Mouse (Mus musculus): ENCODE measurements around the gene Ptprn2. TPM values are rescaled to one million over a fixed set of nuclear protein-coding genes. Genes with fewer than 3 reads are reported as not detected.

Gene Ptprn2
- polyA plus RNA-seq, 1 experiment from 2014 or later = 0.19 TPM

DNA sequence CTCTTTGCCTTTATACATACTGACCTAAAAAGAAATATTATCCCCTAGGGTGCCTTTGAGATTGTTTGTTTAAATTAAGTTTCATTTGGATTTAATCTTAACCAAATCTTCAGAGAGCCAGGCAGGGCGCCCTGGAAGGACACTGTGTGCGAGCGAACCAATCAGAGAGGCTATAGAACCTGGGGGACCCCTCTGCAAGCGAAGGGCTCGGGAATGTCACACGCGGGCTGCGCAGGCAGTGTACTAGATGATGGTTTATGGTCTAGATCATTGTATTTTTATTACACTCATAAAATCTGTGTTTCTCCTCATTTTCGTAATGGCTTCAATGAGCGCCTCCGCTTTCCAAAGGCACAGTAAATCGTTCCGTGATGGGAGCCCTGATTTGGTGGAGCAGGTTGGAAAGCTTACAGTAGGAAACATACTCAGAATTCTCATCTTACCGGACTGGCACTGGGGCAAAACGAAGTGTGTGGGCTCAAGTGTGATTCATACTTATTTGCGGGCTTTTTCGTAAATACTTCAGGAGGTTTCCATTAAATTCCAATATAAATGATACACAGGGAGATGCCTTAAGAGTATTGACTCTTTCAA, 760.5 kb downstream of the Ptprn2 start:
- H3K27ac ChIP-seq (ENCODE audit: low read length) = no peak overlapping the region
- no peaks in the 10 kb centered on the region for H3K27me3 ChIP-seq (ENCODE audit: control insufficient read depth, insufficient read depth, low read depth, low read length)
- no peak overlapping the region for H3K9ac ChIP-seq (ENCODE audit: low read length)
- H3K4me1 ChIP-seq (replicated peaks; ENCODE audit: control insufficient read depth, insufficient read depth, low read length) = no peaks in the 10 kb centered on the region
- H3K9me3 ChIP-seq (ENCODE audit: control insufficient read depth, low read length) = no peaks in the 10 kb centered on the region
- no peaks in the 10 kb centered on the region for H3K36me3 ChIP-seq (ENCODE audit: control insufficient read depth, insufficient read depth, low read length)
- WGBS = 77% methylated on average over 17 of the region's 17 CpGs
- no peak for ATAC-seq (ENCODE audit: low read depth)
- H3K4me3 ChIP-seq (ENCODE audit: low read length) = no peak overlapping the region
- H3K4me2 ChIP-seq (ENCODE audit: low read depth, low read length) = no peak overlapping the region

- Histone ChIP-seq H3K4me1 (replicated peaks; ENCODE audit: control insufficient read depth, insufficient read depth, low read length) (peaks cover 5% of the 10 kb centered on the region; the same call in 1 of the 2 replicates), H3K27me3 (ENCODE audit: control insufficient read depth, insufficient read depth, low read depth, low read length) (no peaks in the 10 kb centered on the region), H3K27ac (ENCODE audit: low read length) (no peak overlapping the region), H3K4me3 (ENCODE audit: low read length) (no peak overlapping the region), H3K9me3 (ENCODE audit: control insufficient read depth, low read length) (no peaks in the 10 kb centered on the region), H3K36me3 (ENCODE audit: control insufficient read depth, insufficient read depth, low read length) (no peaks in the 10 kb centered on the region), H3K9ac (ENCODE audit: low read length) (no peak overlapping the region), H3K4me2 (ENCODE audit: low read depth, low read length) (no peak overlapping the region)
- WGBS = 9% methylated on average over 6 of the region's 6 CpGs
- ATAC-seq (ENCODE audit: low read depth) = no peak
These were observed 764.9 kb downstream of the Ptprn2 start for GRCm38 (mm10) chr12:117250465-117250864.

- no peak for ATAC-seq (ENCODE audit: low read depth)
- H3K4me1 ChIP-seq (replicated peaks; ENCODE audit: control insufficient read depth, insufficient read depth, low read length) = peaks cover 5% of the 10 kb centered on the region; the same call in 1 of the 2 replicates
- WGBS = 23% methylated on average over 11 of the region's 11 CpGs
- no peak overlapping the region for H3K9ac ChIP-seq (ENCODE audit: low read length)
- no peak overlapping the region for H3K4me3 ChIP-seq (ENCODE audit: low read length)
- no peak overlapping the region for H3K4me2 ChIP-seq (ENCODE audit: low read depth, low read length)
- H3K36me3 ChIP-seq (ENCODE audit: control insufficient read depth, insufficient read depth, low read length) = no peaks in the 10 kb centered on the region
- no peaks in the 10 kb centered on the region for H3K9me3 ChIP-seq (ENCODE audit: control insufficient read depth, low read length)
- no peak overlapping the region for H3K27ac ChIP-seq (ENCODE audit: low read length)
- H3K27me3 ChIP-seq (ENCODE audit: control insufficient read depth, insufficient read depth, low read depth, low read length) = no peaks in the 10 kb centered on the region
These were observed 766.3 kb downstream of the Ptprn2 start for GRCm38 (mm10) chr12:117251663-117252425.

- Histone ChIP-seq H3K9me3 (ENCODE audit: control insufficient read depth, low read length) (no peaks in the 10 kb centered on the region), H3K4me3 (ENCODE audit: low read length) (no peak overlapping the region), H3K27ac (ENCODE audit: low read length) (no peak overlapping the region), H3K4me1 (replicated peaks; ENCODE audit: control insufficient read depth, insufficient read depth, low read length) (peaks cover 5% of the 10 kb centered on the region; the same call in 1 of the 2 replicates), H3K4me2 (ENCODE audit: low read depth, low read length) (no peak overlapping the region), H3K36me3 (ENCODE audit: control insufficient read depth, insufficient read depth, low read length) (no peaks in the 10 kb centered on the region), H3K27me3 (ENCODE audit: control insufficient read depth, insufficient read depth, low read depth, low read length) (no peaks in the 10 kb centered on the region), H3K9ac (ENCODE audit: low read length) (no peak overlapping the region)
- ATAC-seq (ENCODE audit: low read depth) = no peak
- WGBS = 15% methylated on average over 3 of the region's 3 CpGs
These were observed 766.9 kb downstream of the Ptprn2 start for GRCm38 (mm10) chr12:117252426-117252779.

- peaks cover 5% of the 10 kb centered on the region; the same call in 1 of the 2 replicates for H3K4me1 ChIP-seq (replicated peaks; ENCODE audit: control insufficient read depth, insufficient read depth, low read length)
- H3K9ac ChIP-seq (ENCODE audit: low read length) = no peak overlapping the region
- H3K4me2 ChIP-seq (ENCODE audit: low read depth, low read length) = no peak overlapping the region
- no peaks in the 10 kb centered on the region for H3K9me3 ChIP-seq (ENCODE audit: control insufficient read depth, low read length)
- no peaks in the 10 kb centered on the region for H3K27me3 ChIP-seq (ENCODE audit: control insufficient read depth, insufficient read depth, low read depth, low read length)
- no peaks in the 10 kb centered on the region for H3K36me3 ChIP-seq (ENCODE audit: control insufficient read depth, insufficient read depth, low read length)
- WGBS = 67% methylated on average over 9 of the region's 9 CpGs
- H3K27ac ChIP-seq (ENCODE audit: low read length) = no peak overlapping the region
- ATAC-seq (ENCODE audit: low read depth) = no peak
- H3K4me3 ChIP-seq (ENCODE audit: low read length) = no peak overlapping the region
These were observed 768.8 kb downstream of the Ptprn2 start for GRCm38 (mm10) chr12:117254356-117254755.

DNA sequence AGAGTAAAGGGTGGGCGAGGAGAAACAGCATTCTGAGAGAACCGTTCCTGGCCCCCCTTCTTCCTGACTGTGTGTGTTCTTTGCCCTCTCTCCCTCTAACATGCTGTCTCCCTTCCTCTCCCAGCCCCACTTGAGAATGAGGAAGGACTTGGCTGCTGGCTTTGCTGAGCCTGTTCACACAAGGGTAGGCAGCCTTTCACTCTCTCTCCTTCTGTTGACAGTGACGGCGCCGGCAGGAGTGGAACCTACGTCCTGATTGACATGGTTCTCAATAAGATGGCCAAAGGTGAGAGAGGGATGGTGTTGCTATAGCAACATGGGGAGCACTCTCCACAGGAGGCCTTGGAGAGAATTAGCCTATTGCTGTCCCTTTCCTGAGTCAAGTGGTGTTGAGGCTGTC, 769.8 kb downstream of the Ptprn2 start:
- Histone ChIP-seq H3K27me3 (ENCODE audit: control insufficient read depth, insufficient read depth, low read depth, low read length) (no peaks in the 10 kb centered on the region), H3K9me3 (ENCODE audit: control insufficient read depth, low read length) (no peaks in the 10 kb centered on the region), H3K4me1 (replicated peaks; ENCODE audit: control insufficient read depth, insufficient read depth, low read length) (peaks cover 5% of the 10 kb centered on the region; the same call in 1 of the 2 replicates), H3K27ac (ENCODE audit: low read length) (no peak overlapping the region), H3K36me3 (ENCODE audit: control insufficient read depth, insufficient read depth, low read length) (no peaks in the 10 kb centered on the region), H3K9ac (ENCODE audit: low read length) (no peak overlapping the region), H3K4me2 (ENCODE audit: low read depth, low read length) (no peak overlapping the region), H3K4me3 (ENCODE audit: low read length) (no peak overlapping the region)
- 46% methylated on average over 6 of the region's 6 CpGs for WGBS
- peak; percentile 41; the same call in 1 of the 2 replicates for ATAC-seq (ENCODE audit: low read depth)

DNA sequence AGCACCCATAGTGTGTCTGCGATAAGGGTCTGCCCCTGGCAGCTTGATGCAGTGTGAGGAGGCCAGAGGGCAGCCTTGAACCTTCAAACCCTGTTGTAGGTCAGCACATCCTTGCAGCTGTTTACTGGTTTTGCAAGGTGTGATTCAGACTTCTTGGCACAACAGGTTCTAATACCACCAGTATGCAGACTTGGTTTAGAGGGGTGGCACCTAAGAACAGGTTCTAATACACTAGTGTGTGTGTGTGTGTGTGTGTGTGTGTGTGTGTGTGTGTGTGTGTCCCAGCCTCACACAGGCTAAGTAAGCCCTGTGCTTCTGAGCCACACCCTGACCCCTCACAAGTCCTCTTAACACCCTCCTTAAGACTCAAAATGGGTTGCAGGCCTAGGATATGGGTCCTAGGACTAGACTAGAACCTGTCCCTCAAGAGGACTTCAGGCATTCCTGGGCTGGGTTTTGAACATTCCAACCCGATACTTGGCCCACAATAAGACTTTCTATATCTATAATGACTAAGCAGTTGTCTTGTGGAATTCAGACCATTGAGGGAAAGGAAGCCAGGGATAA, 770.3 kb downstream of the Ptprn2 start:
- H3K27ac ChIP-seq (ENCODE audit: low read length) = no peak overlapping the region
- H3K4me2 ChIP-seq (ENCODE audit: low read depth, low read length) = no peak overlapping the region
- no peaks in the 10 kb centered on the region for H3K9me3 ChIP-seq (ENCODE audit: control insufficient read depth, low read length)
- no peak overlapping the region for H3K9ac ChIP-seq (ENCODE audit: low read length)
- H3K36me3 ChIP-seq (ENCODE audit: control insufficient read depth, insufficient read depth, low read length) = no peaks in the 10 kb centered on the region
- no peaks in the 10 kb centered on the region for H3K27me3 ChIP-seq (ENCODE audit: control insufficient read depth, insufficient read depth, low read depth, low read length)
- ATAC-seq (ENCODE audit: low read depth) = peak; percentile 49
- peaks cover 5% of the 10 kb centered on the region; the same call in 1 of the 2 replicates for H3K4me1 ChIP-seq (replicated peaks; ENCODE audit: control insufficient read depth, insufficient read depth, low read length)
- H3K4me3 ChIP-seq (ENCODE audit: low read length) = no peak overlapping the region
- WGBS = 65% methylated on average over 2 of the region's 2 CpGs

DNA sequence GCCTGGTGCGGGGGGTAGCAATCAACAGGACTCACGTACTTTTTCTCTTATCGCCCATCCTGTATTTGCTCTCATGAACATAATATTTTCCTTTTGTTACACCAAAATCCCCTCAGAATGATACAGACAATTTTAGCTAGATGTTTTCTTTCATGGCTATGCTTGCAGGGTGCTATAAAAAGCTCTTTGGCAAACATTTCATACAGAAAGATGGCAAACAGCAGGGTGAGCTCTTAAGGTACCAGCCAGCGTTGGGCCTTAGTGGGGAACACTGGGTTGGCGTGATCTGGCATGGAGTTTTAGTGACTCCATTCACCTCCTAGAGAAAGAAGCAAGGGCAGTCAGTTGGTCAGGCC, 771.3 kb downstream of the Ptprn2 start:
- Histone ChIP-seq H3K4me3 (ENCODE audit: low read length) (no peak overlapping the region), H3K4me1 (replicated peaks; ENCODE audit: control insufficient read depth, insufficient read depth, low read length) (peaks cover 4% of the 10 kb centered on the region; the same call in 1 of the 2 replicates), H3K36me3 (ENCODE audit: control insufficient read depth, insufficient read depth, low read length) (no peaks in the 10 kb centered on the region), H3K27me3 (ENCODE audit: control insufficient read depth, insufficient read depth, low read depth, low read length) (no peaks in the 10 kb centered on the region), H3K27ac (ENCODE audit: low read length) (no peak overlapping the region), H3K9me3 (ENCODE audit: control insufficient read depth, low read length) (no peaks in the 10 kb centered on the region), H3K9ac (ENCODE audit: low read length) (no peak overlapping the region), H3K4me2 (ENCODE audit: low read depth, low read length) (no peak overlapping the region)
- no peak for ATAC-seq (ENCODE audit: low read depth)
- 76% methylated on average over 5 of the region's 5 CpGs for WGBS

- Histone ChIP-seq H3K4me1 (replicated peaks; ENCODE audit: control insufficient read depth, insufficient read depth, low read length) (no peaks in the 10 kb centered on the region), H3K9ac (ENCODE audit: low read length) (no peak overlapping the region)
- WGBS = 52% methylated on average over 20 of the region's 20 CpGs
These were observed 771.8 kb downstream of the Ptprn2 start for GRCm38 (mm10) chr12:117257205-117257920.

More at GRCm38 (mm10) chr12:117257205-117257920, 771.8 kb downstream of the Ptprn2 start:
- 0 out of 2 replicates have a peak, but pooled peaks have one; percentile 20 for ATAC-seq (ENCODE audit: low read depth)
- no peaks in the 10 kb centered on the region for H3K36me3 ChIP-seq (ENCODE audit: control insufficient read depth, insufficient read depth, low read length)
- H3K27ac ChIP-seq (ENCODE audit: low read length) = no peak overlapping the region
- H3K9me3 ChIP-seq (ENCODE audit: control insufficient read depth, low read length) = no peaks in the 10 kb centered on the region
- no peak overlapping the region for H3K4me3 ChIP-seq (ENCODE audit: low read length)
- no peaks in the 10 kb centered on the region for H3K27me3 ChIP-seq (ENCODE audit: control insufficient read depth, insufficient read depth, low read depth, low read length)
- H3K4me2 ChIP-seq (ENCODE audit: low read depth, low read length) = no peak overlapping the region

All from lung, embryonic 16.5 days (tissue).